Mouse (Mus musculus) forebrain, embryonic 14.5 days (tissue): ENCODE results near the gene Ifi211. TPM values are rescaled to one million over a fixed set of nuclear protein-coding genes. Genes with fewer than 3 reads are reported as not detected.
"Not testable (repeated sequence)": the region's sequence is repeated elsewhere in the genome, so short reads cannot be mapped to it uniquely, and the experiment has no call there.

Experiments used
- ATAC-seq: fragments of 200-750 bp; cut with Nextera tagmentation; 2 replicates; pipeline ENCODE4 v1.8.0; 2017; ENCODE audit warnings: mild to moderate bottlenecking, moderate library complexity
- DNase-seq: peaks from one replicate; pipeline ENCODE4 v3.0.0-alpha.2; 2015; ENCODE audit warnings: low spot score
- H3K27ac ChIP-seq: fragments of 300-500 bp; sonication (generic); 2 replicates; pipeline ENCODE4 v1.5.1; 2014; ENCODE audit warnings: low read depth, mild to moderate bottlenecking, control low read depth, low read length, moderate library complexity
- H3K27me3 ChIP-seq: fragments of 300-500 bp; sonication (generic); replicated peaks from 2 replicates; pipeline ENCODE4 v1.6.1; 2014; ENCODE audit warnings: low read length, control low read depth, mixed read lengths; ENCODE audit not compliant: control insufficient read depth, insufficient read depth
- H3K36me3 ChIP-seq: fragments of 300-500 bp; sonication (generic); 2 replicates; pipeline ENCODE4 v1.6.1; 2014; ENCODE audit warnings: low read length, control low read depth; ENCODE audit not compliant: control insufficient read depth, insufficient read depth
- H3K4me1 ChIP-seq: fragments of 300-500 bp; sonication (generic); 2 replicates; pipeline ENCODE4 v1.6.1; 2014; ENCODE audit warnings: antibody characterized with exemption, low read length, control low read depth; ENCODE audit not compliant: control insufficient read depth, insufficient read depth
- H3K4me2 ChIP-seq: fragments of 300-500 bp; sonication (generic); 2 replicates; pipeline ENCODE4 v1.6.1; 2014; ENCODE audit warnings: mild to moderate bottlenecking, control low read depth, low read length
- H3K4me3 ChIP-seq: fragments of 300-500 bp; sonication (generic); 2 replicates; pipeline ENCODE4 v1.5.1; 2014; ENCODE audit warnings: low read depth, low read length, control low read depth
- H3K9ac ChIP-seq: fragments of 300-500 bp; sonication (generic); 2 replicates; pipeline ENCODE4 v1.6.1; 2014; ENCODE audit warnings: mild to moderate bottlenecking, low read length, control low read depth, moderate library complexity
- H3K9me3 ChIP-seq: fragments of 300-500 bp; sonication (generic); replicated peaks from 2 replicates; pipeline ENCODE4 v1.6.1; 2016; ENCODE audit warnings: low read length, control low read depth, mixed read lengths; ENCODE audit not compliant: control insufficient read depth
- WGBS: fragments of 180-500 bp; shearing (Covaris S2); extraction: QIAGEN DNeasy Blood & Tissue Kit; methylation state at CpG from one replicate; pipeline ENCODE4 v1.1.7; 2014; 5-methylcytosine and 5-hydroxymethylcytosine counted together
- polyA plus RNA-seq: library from polyadenylated mRNA; unstranded; fragments of >200 nt; fragmentation: Nextera tagmentation; extraction: Ambion mirVana; gene quantifications from 2 replicates; pipeline ENCODE4 v1.2.1, GENCODE M21; 2014

The Ifi211 gene
- polyA plus RNA-seq, 1 experiment from 2014 or later = 0.52 TPM

GRCm38 (mm10) chr1:173887026-173887787, 25.6 kb downstream of the Ifi211 start:
- H3K9ac ChIP-seq, DNase-seq, H3K4me3 ChIP-seq, H3K27me3 ChIP-seq, H3K4me1 ChIP-seq, H3K4me2 ChIP-seq, H3K27ac ChIP-seq, ATAC-seq, H3K9me3 ChIP-seq, H3K36me3 ChIP-seq: not testable (repeated sequence)
- 90% methylated on average over 1 of the region's 2 CpGs for WGBS

- not testable (repeated sequence) for H3K36me3 ChIP-seq, H3K9ac ChIP-seq, H3K27ac ChIP-seq, H3K4me3 ChIP-seq, H3K4me2 ChIP-seq, H3K4me1 ChIP-seq, H3K9me3 ChIP-seq, H3K27me3 ChIP-seq
- ATAC-seq (peak; percentile 72; the same call in 1 of the 2 replicates), DNase-seq (peak; percentile 46)
- WGBS = 65% methylated on average over 3 of the region's 3 CpGs
These were observed 32.7 kb downstream of the Ifi211 start for GRCm38 (mm10) chr1:173880004-173880666.

- H3K4me1 ChIP-seq, H3K4me3 ChIP-seq, H3K36me3 ChIP-seq, ATAC-seq, H3K9ac ChIP-seq, DNase-seq, H3K27ac ChIP-seq, H3K4me2 ChIP-seq, H3K27me3 ChIP-seq, H3K9me3 ChIP-seq: not testable (repeated sequence)
- 78% methylated on average over 5 of the region's 5 CpGs for WGBS
These were observed 33.4 kb downstream of the Ifi211 start for GRCm38 (mm10) chr1:173879225-173879987.

GRCm38 (mm10) chr1:173878264-173878663, 34.6 kb downstream of the Ifi211 start:
- not testable (repeated sequence) for H3K27ac ChIP-seq, H3K9me3 ChIP-seq, H3K27me3 ChIP-seq, ATAC-seq, H3K36me3 ChIP-seq, H3K4me2 ChIP-seq, H3K4me1 ChIP-seq, DNase-seq, H3K9ac ChIP-seq, H3K4me3 ChIP-seq
- 95% methylated on average over 6 of the region's 6 CpGs for WGBS

GRCm38 (mm10) chr1:173877125-173877524, 35.7 kb downstream of the Ifi211 start:
- H3K4me1 ChIP-seq, H3K27me3 ChIP-seq, H3K36me3 ChIP-seq, H3K9me3 ChIP-seq, H3K27ac ChIP-seq, H3K4me2 ChIP-seq, DNase-seq, H3K4me3 ChIP-seq, ATAC-seq, H3K9ac ChIP-seq: not testable (repeated sequence)
- WGBS = 74% methylated on average over 1 of the region's 1 CpGs

GRCm38 (mm10) chr1:173868586-173868985, 44.3 kb downstream of the Ifi211 start:
- ATAC-seq, H3K36me3 ChIP-seq, H3K4me2 ChIP-seq, H3K4me3 ChIP-seq, H3K27ac ChIP-seq, H3K9me3 ChIP-seq, DNase-seq, H3K27me3 ChIP-seq, H3K9ac ChIP-seq, H3K4me1 ChIP-seq: not testable (repeated sequence)
- WGBS = 71% methylated on average over 1 of the region's 1 CpGs

- DNase-seq = no peak
- ATAC-seq = no peak
- no peaks in the 10 kb centered on the region for H3K27me3 ChIP-seq
- no peak overlapping the region for H3K4me3 ChIP-seq
- no peaks in the 10 kb centered on the region for H3K4me1 ChIP-seq
- no peak overlapping the region for H3K9ac ChIP-seq
- H3K36me3 ChIP-seq = no peaks in the 10 kb centered on the region
- 87% methylated on average over 12 of the region's 12 CpGs for WGBS
- H3K9me3 ChIP-seq = no peaks in the 10 kb centered on the region
- no peak overlapping the region for H3K27ac ChIP-seq
- H3K4me2 ChIP-seq = no peak overlapping the region
These were observed 46.3 kb downstream of the Ifi211 start for GRCm38 (mm10) chr1:173866504-173866903.

GRCm38 (mm10) chr1:173853711-173854110, 59.1 kb downstream of the Ifi211 start:
- DNase-seq = peak; percentile 13
- not testable (repeated sequence) for ATAC-seq, H3K4me1 ChIP-seq

More at GRCm38 (mm10) chr1:173853711-173854110, 59.1 kb downstream of the Ifi211 start:
- H3K4me3 ChIP-seq, H3K4me2 ChIP-seq, H3K9ac ChIP-seq, H3K27ac ChIP-seq, H3K36me3 ChIP-seq, H3K27me3 ChIP-seq, H3K9me3 ChIP-seq: not testable (repeated sequence)
